Mouse (Mus musculus) MEL (cell line): ENCODE results near the gene Tead1.

Experiments
- BHLHE40 ChIP-seq: IDR thresholded peaks from 2 replicates; pipeline ENCODE4 v1.6.1; 2012; ENCODE audit warnings: low read depth, mild to moderate bottlenecking, inconsistent platforms, low read length, improper control_type of control experiment, borderline replicate concordance
- CTCF ChIP-seq, 3 experiments: IDR thresholded peaks in 2 of 3; conservative IDR thresholded peaks in 1 of 3; 2 replicates each; pipeline ENCODE4 v1.5.1; 2011 to 2012; ENCODE audit warnings: low read length in 3 of 3, low read depth in 2 of 3, mild to moderate bottlenecking in 2 of 3, improper control_type of control experiment in 1 of 3, inconsistent platforms in 1 of 3, mixed read lengths in 1 of 3, moderate library complexity in 1 of 3; ENCODE audit not compliant: control insufficient read depth in 1 of 3, insufficient read depth in 1 of 3, poor library complexity in 1 of 3, severe bottlenecking in 1 of 3
- MEF2A ChIP-seq: IDR thresholded peaks from 2 replicates; pipeline ENCODE4 v1.6.1; 2014; ENCODE audit warnings: low read depth, mild to moderate bottlenecking, inconsistent platforms, low read length, improper control_type of control experiment; ENCODE audit not compliant: poor library complexity, insufficient replicate concordance, severe bottlenecking; ENCODE audit errors: extremely low read depth
- POLR2A ChIP-seq, 2 experiments: IDR thresholded peaks; 2 replicates each; pipeline ENCODE4 v1.6.1; 2011 to 2012; ENCODE audit warnings: low read length in 2 of 2, mild to moderate bottlenecking in 2 of 2, control low read depth in 1 of 2, improper control_type of control experiment in 1 of 2, low read depth in 1 of 2, moderate library complexity in 1 of 2; ENCODE audit not compliant: control insufficient read depth in 1 of 2, insufficient read depth in 1 of 2, poor library complexity in 1 of 2
- RAD21 ChIP-seq: IDR thresholded peaks from 2 replicates; pipeline ENCODE4 v1.6.1; 2011; ENCODE audit warnings: mild to moderate bottlenecking, low read depth, low read length, improper control_type of control experiment

GRCm38 (mm10) chr7:112892595-112892994, 213.5 kb downstream of the Tead1 start:
- TF ChIP-seq BHLHE40 (no peak), CTCF (IDR thresholded peaks at IDR 0.05 in 2 of 3, conservative IDR thresholded peaks at IDR 0.05 in 1 of 3; ENCODE audit: control insufficient read depth in 1 of 3, insufficient read depth in 1 of 3, low read depth in 2 of 3, low read length in 3 of 3, poor library complexity in 1 of 3, severe bottlenecking in 1 of 3) (no peak), RAD21 (no peak), MEF2A (no peak), POLR2A (IDR thresholded peaks at IDR 0.05; ENCODE audit: control insufficient read depth in 1 of 2, insufficient read depth in 1 of 2, low read depth in 1 of 2, low read length in 2 of 2, poor library complexity in 1 of 2) (no peak)
